Mouse (Mus musculus) kidney, embryonic 14.5 days (tissue): ENCODE measurements around the gene Hint1. TPM values are rescaled to one million over a fixed set of nuclear protein-coding genes. Genes with fewer than 3 reads are reported as not detected.
A peak's percentile ranks its signal among the peaks of the same experiment; 100 is the strongest.

Experiments
- ATAC-seq: fragments of 200-750 bp; cut with Nextera tagmentation; 2 replicates; pipeline ENCODE4 v1.8.0; 2017; ENCODE audit warnings: moderate number of reproducible peaks, mild to moderate bottlenecking, moderate TSS enrichment, moderate library complexity; ENCODE audit not compliant: low FRiP score, low TSS enrichment
- H3K27ac ChIP-seq: fragments of 300-500 bp; sonication (generic); 2 replicates; pipeline ENCODE4 v1.5.1; 2014; ENCODE audit warnings: low read depth, mild to moderate bottlenecking, low read length, moderate library complexity, mixed read lengths
- H3K27me3 ChIP-seq: fragments of 300-500 bp; sonication (generic); 2 replicates; pipeline ENCODE4 v1.6.1; 2014; ENCODE audit warnings: mild to moderate bottlenecking, low read length; ENCODE audit not compliant: control insufficient read depth, insufficient read depth
- H3K36me3 ChIP-seq: fragments of 300-500 bp; sonication (generic); 2 replicates; pipeline ENCODE4 v1.6.1; 2014; ENCODE audit warnings: low read length, mixed read lengths; ENCODE audit not compliant: control insufficient read depth, insufficient read depth
- H3K4me1 ChIP-seq: fragments of 300-500 bp; sonication (generic); 2 replicates; pipeline ENCODE4 v1.6.1; 2014; ENCODE audit warnings: low read length, mixed read lengths; ENCODE audit not compliant: control insufficient read depth, insufficient read depth
- H3K4me2 ChIP-seq: fragments of 300-500 bp; sonication (generic); replicated peaks from 2 replicates; pipeline ENCODE4 v1.6.1; 2014; ENCODE audit warnings: low read depth, mild to moderate bottlenecking, low read length
- H3K4me3 ChIP-seq: fragments of 300-500 bp; sonication (generic); 2 replicates; pipeline ENCODE4 v1.5.1; 2014; ENCODE audit warnings: mild to moderate bottlenecking, low read length
- H3K9ac ChIP-seq: fragments of 300-500 bp; sonication (generic); 2 replicates; pipeline ENCODE4 v1.6.1; 2014; ENCODE audit warnings: low read depth, mild to moderate bottlenecking, low read length, moderate library complexity
- H3K9me3 ChIP-seq: fragments of 300-500 bp; sonication (generic); 2 replicates; pipeline ENCODE4 v1.6.1; 2016; ENCODE audit warnings: low read length; ENCODE audit not compliant: control insufficient read depth
- WGBS: fragments of 180-500 bp; shearing (Covaris S2); extraction: QIAGEN DNeasy Blood & Tissue Kit; methylation state at CpG from one replicate; pipeline ENCODE4 v1.1.7; 2014; 5-methylcytosine and 5-hydroxymethylcytosine counted together
- polyA plus RNA-seq: library from polyadenylated mRNA; unstranded; fragments of >200 nt; fragmentation: Nextera tagmentation; extraction: Ambion mirVana; gene quantifications from 2 replicates; pipeline ENCODE4 v1.2.1, GENCODE M21; 2014

Gene Hint1
- polyA plus RNA-seq, 1 experiment from 2014 or later, result 720 TPM

GRCm38 (mm10) chr11:54899657-54900056 lies 33.5 kb downstream of the Hint1 start:
- no peak overlapping the region for H3K4me2 ChIP-seq
- H3K36me3 ChIP-seq, result no peaks in the 10 kb centered on the region
- no peak overlapping the region for H3K27ac ChIP-seq
- H3K9ac ChIP-seq, result no peak overlapping the region
- no peak for ATAC-seq
- H3K4me3 ChIP-seq, result no peak overlapping the region
- H3K9me3 ChIP-seq, result no peaks in the 10 kb centered on the region
- WGBS, result 59% methylated on average over 4 of the region's 4 CpGs
- H3K4me1 ChIP-seq, result peaks cover 8% of the 10 kb centered on the region; the same call in 1 of the 2 replicates
- no peaks in the 10 kb centered on the region for H3K27me3 ChIP-seq

GRCm38 (mm10) chr11:54902333-54903323 lies 36.4 kb downstream of the Hint1 start, which contains the start of gene Gpx3:
Gene Gpx3 (plus strand): TSS chr11:54902453.
- Histone ChIP-seq H3K9ac (peak within 1 kb of the TSS; percentile 56), H3K4me3 (peak within 1 kb of the TSS; percentile 52), H3K9me3 (no peaks in the 10 kb centered on the region), H3K36me3 (peaks cover under 1% of the 10 kb centered on the region; the same call in 1 of the 2 replicates), H3K4me2 (peak within 1 kb of the TSS; percentile 90), H3K4me1 (peaks cover 8% of the 10 kb centered on the region; the same call in 1 of the 2 replicates), H3K27ac (no peak within 1 kb of the TSS), H3K27me3 (no peaks in the 10 kb centered on the region)
- WGBS, result 16% methylated on average over 42 of the region's 45 CpGs
- peak; percentile 90 for ATAC-seq

- Histone ChIP-seq H3K4me1 (peaks cover 8% of the 10 kb centered on the region; the same call in 1 of the 2 replicates), H3K9ac (no peak overlapping the region; the same call in 1 of the 2 replicates), H3K27me3 (no peaks in the 10 kb centered on the region), H3K4me2 (peak overlapping the region; percentile 90), H3K36me3 (peaks cover 7% of the 10 kb centered on the region; the same call in 1 of the 2 replicates), H3K27ac (no peak overlapping the region), H3K4me3 (peak overlapping the region; percentile 52), H3K9me3 (no peaks in the 10 kb centered on the region)
- WGBS, result 68% methylated on average over 5 of the region's 5 CpGs
- ATAC-seq, result no peak
Measured at GRCm38 (mm10) chr11:54903339-54903738, 37.2 kb downstream of the Hint1 start.

- Histone ChIP-seq H3K27me3 (no peaks in the 10 kb centered on the region), H3K4me1 (peaks cover 8% of the 10 kb centered on the region; the same call in 1 of the 2 replicates), H3K4me2 (no peak overlapping the region; the same call in 1 of the 2 replicates), H3K9me3 (no peaks in the 10 kb centered on the region), H3K27ac (no peak overlapping the region), H3K4me3 (no peak overlapping the region; the same call in 1 of the 2 replicates), H3K36me3 (peaks cover 7% of the 10 kb centered on the region; the same call in 1 of the 2 replicates), H3K9ac (no peak overlapping the region)
- peak; percentile 25; the same call in 1 of the 2 replicates for ATAC-seq
- 53% methylated on average over 4 of the region's 4 CpGs for WGBS
Measured at GRCm38 (mm10) chr11:54903940-54904706, 37.9 kb downstream of the Hint1 start.

GRCm38 (mm10) chr11:54905086-54905485 lies 38.9 kb downstream of the Hint1 start:
- Histone ChIP-seq H3K36me3 (peaks cover 12% of the 10 kb centered on the region; the same call in 1 of the 2 replicates), H3K4me1 (peaks cover 8% of the 10 kb centered on the region; the same call in 1 of the 2 replicates), H3K27me3 (no peaks in the 10 kb centered on the region), H3K9me3 (no peaks in the 10 kb centered on the region), H3K9ac (no peak overlapping the region), H3K27ac (no peak overlapping the region), H3K4me2 (no peak overlapping the region), H3K4me3 (no peak overlapping the region)
- ATAC-seq, result no peak
- WGBS, result 89% methylated on average over 3 of the region's 3 CpGs

GRCm38 (mm10) chr11:54905931-54906330 lies 39.7 kb downstream of the Hint1 start:
- no peak overlapping the region for H3K4me2 ChIP-seq
- peaks cover 21% of the 10 kb centered on the region for H3K36me3 ChIP-seq
- H3K4me3 ChIP-seq, result no peak overlapping the region
- no peak overlapping the region for H3K27ac ChIP-seq
- no peak overlapping the region for H3K9ac ChIP-seq
- H3K9me3 ChIP-seq, result no peaks in the 10 kb centered on the region
- H3K4me1 ChIP-seq, result peaks cover 8% of the 10 kb centered on the region; the same call in 1 of the 2 replicates
- ATAC-seq, result no peak
- WGBS, result 72% methylated on average over 4 of the region's 4 CpGs
- no peaks in the 10 kb centered on the region for H3K27me3 ChIP-seq

- Histone ChIP-seq H3K4me3 (no peak overlapping the region), H3K9me3 (no peaks in the 10 kb centered on the region), H3K4me1 (peaks cover 8% of the 10 kb centered on the region; the same call in 1 of the 2 replicates), H3K9ac (no peak overlapping the region), H3K27ac (no peak overlapping the region), H3K4me2 (no peak overlapping the region), H3K36me3 (peaks cover 21% of the 10 kb centered on the region), H3K27me3 (no peaks in the 10 kb centered on the region)
- 79% methylated on average over 4 of the region's 4 CpGs for WGBS
- ATAC-seq, result no peak
Measured at GRCm38 (mm10) chr11:54906466-54906865, 40.3 kb downstream of the Hint1 start.

- no peak overlapping the region for H3K27ac ChIP-seq
- no peaks in the 10 kb centered on the region for H3K9me3 ChIP-seq
- no peak overlapping the region for H3K4me3 ChIP-seq
- no peaks in the 10 kb centered on the region for H3K27me3 ChIP-seq
- H3K4me2 ChIP-seq, result no peak overlapping the region
- no peak overlapping the region for H3K9ac ChIP-seq
- no peak for ATAC-seq
- H3K36me3 ChIP-seq, result peaks cover 24% of the 10 kb centered on the region
- 87% methylated on average over 5 of the region's 5 CpGs for WGBS
- peaks cover 7% of the 10 kb centered on the region; the same call in 1 of the 2 replicates for H3K4me1 ChIP-seq
Measured at GRCm38 (mm10) chr11:54907259-54907658, 41.1 kb downstream of the Hint1 start.
